Mouse (Mus musculus): ENCODE data around the gene Susd3. TPM values are rescaled to one million over a fixed set of nuclear protein-coding genes. Genes with fewer than 3 reads are reported as not detected.

The Susd3 gene
- polyA plus RNA-seq (2012; rRNA removed): 5.5 and 6.2 TPM in 2 replicates

- no peak for DNase-seq (ENCODE audit: low read depth, low spot score)
- 32% methylated on average over 7 of the region's 8 CpGs for WGBS
Observed at GRCm38 (mm10) chr13:49248467-49248862, at the start of gene Susd3. Gene Susd3 (minus strand): TSS chr13:49248706.

- WGBS: 89% methylated on average over 7 of the region's 7 CpGs
- DNase-seq (ENCODE audit: low read depth, low spot score): no peak
Observed at GRCm38 (mm10) chr13:49296270-49296669, 47.8 kb upstream of the Susd3 start.

DNA sequence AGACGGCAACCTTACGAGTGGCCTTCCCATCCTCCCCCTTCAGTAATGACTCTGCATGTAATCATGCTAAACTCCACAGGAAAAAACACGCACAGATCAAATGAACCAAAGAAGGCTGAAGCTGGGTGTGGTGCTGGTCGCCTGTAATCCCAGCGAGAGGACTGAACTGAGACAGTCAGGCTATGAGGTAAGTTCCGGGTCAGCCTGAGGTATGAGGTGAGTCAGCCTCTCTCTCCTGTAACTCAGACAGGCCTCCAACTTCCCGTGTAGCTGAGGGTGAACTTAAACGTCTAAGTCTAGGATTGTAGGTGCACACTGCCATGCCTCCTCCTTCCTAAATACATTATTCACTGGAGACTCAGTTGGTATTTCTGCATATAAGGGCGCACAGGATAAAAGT lies 45.6 kb upstream of the Susd3 start:
- no peak for DNase-seq (ENCODE audit: low read depth, low spot score)
- WGBS: 52% methylated on average over 9 of the region's 9 CpGs

DNA sequence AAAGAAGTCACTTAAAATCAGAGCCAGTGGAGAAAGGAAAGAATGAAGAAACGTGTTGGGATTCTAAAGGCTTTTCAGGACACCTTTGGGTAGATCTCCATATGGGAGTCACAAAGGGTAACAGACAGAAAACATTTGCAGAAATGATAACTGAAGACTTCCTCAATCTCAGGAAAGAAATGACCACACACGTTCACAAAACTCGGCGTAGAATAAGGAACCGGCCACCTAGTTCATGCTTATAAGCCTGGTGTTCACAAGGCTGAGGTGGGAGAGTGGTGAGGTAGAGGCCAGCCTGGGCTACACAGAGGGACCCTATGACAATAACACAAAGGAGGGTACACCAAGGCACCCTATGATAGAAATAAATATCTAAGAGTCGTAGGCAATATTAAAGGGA lies 43.4 kb upstream of the Susd3 start:
- no peak for DNase-seq (ENCODE audit: low read depth, low spot score)
- WGBS: 85% methylated on average over 6 of the region's 6 CpGs

DNA sequence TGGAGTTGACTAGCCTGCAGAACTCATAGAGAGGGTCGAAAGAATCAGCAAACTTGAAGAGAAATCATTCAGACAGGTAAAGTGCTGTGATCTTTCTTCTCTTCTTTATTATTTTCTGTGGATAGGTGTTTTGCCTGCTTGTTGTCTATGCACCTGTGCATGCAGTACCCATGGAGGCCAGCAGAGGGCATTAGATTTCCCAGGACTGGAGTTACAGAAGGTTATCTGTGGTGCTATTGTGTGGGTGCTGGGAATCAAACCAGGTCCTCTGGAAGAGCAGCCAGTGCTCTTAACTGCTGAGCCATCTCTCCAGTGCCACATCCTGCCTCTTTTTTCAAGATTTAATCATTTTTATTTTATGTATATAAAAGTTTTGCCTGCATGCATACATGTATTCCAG lies 42.9 kb upstream of the Susd3 start:
- no peak for DNase-seq (ENCODE audit: low read depth, low spot score)
- 73% methylated on average over 1 of the region's 1 CpGs for WGBS

DNA sequence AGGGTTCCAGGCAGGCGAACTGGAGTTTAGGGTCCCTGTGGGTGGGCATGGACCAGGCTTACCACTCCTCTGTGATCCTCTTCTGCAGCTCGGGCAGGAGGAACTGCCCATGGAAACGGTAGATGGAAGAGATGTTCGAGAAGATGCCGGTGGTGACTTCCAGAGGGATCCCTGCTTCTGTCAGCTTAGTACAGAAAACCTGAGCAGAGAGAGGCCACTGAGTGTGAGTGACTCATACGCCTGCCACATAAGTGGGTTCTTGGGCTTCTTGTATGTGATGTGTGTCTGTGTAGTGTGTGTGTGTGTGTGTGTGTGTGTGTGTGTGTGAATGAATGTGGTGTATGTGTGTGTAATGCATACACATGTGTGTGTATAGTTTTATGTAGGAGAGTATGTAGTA lies 38.7 kb upstream of the Susd3 start:
- DNase-seq (ENCODE audit: low read depth, low spot score): no peak
- 81% methylated on average over 6 of the region's 6 CpGs for WGBS

DNA sequence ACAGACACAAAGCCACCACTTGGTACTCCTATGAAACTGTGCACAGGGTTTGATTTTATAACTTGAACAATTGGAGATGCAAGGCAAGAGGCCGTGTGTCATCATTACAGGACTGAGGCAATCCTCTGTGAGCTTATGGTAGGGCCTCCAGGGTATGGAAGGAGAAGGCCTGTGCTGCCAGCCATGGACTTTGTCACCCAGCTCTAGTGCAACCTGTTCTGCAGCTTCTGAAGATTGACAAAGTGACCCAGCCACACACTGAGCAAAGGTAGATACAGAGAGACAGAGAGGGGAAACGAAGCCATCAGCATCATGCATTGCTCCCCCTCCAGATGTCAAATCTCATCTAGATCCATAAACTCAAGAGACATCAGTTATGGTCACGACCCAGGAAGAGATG lies 38.2 kb upstream of the Susd3 start:
- DNase-seq (ENCODE audit: low read depth, low spot score): no peak
- WGBS: 35% methylated on average over 3 of the region's 3 CpGs

DNA sequence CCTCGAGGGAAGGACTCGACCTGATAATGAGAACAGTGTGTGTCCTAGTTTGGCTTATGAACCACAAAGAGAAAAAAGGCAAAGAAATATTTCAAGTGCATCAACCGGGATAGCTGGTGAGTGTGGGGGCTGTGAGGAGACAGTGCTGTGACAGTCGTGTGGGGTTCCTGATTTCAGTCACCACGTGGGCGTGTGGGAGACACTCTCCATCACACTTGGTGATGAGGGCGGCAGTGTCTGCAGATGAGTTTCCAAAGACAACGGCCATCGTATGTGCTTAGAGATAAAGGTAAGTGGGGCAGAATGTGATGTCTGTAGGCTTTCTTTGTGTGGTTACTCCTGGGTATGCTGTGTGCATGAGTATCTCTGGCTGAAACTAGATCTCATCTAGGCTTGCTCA lies 35.2 kb upstream of the Susd3 start:
- WGBS: 88% methylated on average over 9 of the region's 9 CpGs
- no peak for DNase-seq (ENCODE audit: low read depth, low spot score)

DNA sequence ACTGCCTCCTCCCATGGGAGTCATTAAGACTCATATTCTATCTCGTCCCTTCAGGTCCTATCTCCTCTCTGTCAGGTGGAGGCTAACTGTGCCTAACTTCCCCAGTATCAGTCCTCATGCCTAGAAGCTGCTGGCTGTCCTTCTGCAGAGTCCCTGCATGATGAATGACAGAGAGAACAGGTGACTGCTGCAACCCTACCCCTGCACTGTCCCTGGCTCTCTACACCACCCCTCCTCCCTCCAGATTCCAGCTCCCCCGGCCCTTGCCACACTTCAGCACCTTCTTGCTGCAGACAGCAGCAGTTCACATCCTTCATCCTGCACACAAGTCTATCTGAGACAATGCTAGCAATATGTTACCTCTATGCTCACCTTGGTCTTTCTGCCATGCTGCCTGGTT lies 33.7 kb upstream of the Susd3 start:
- WGBS: 74% methylated on average over 2 of the region's 2 CpGs

GRCm38 (mm10) chr13:49271831-49272765 lies 23.6 kb upstream of the Susd3 start:
- no peak for DNase-seq (ENCODE audit: low read depth, low spot score)
- 50% methylated on average over 5 of the region's 5 CpGs for WGBS

More for the DNA sequence above, 33.7 kb upstream of the Susd3 start:
- no peak for DNase-seq (ENCODE audit: low read depth, low spot score)

DNA sequence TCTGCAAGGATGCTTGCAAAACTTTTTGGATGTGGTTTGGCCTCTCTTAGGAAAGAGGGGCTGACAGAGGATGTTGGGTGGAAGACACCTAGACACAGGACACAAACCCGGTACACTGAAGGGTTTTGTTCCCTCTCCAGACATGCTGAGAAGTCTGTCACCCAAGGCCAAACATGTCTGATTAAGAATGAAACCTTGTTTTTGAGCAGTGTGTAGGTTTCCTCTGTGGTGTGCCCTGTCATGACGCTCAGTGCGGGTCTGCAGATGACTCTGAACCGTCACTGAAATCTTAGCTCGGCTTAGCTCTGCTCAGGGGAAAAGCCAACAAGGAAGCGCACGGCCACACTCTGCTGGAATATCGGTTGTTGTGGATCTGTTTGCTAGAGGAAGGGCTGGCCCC lies 22.0 kb upstream of the Susd3 start:
- 84% methylated on average over 8 of the region's 8 CpGs for WGBS
- no peak for DNase-seq (ENCODE audit: low read depth, low spot score)

GRCm38 (mm10) chr13:49267645-49268044 lies 19.1 kb upstream of the Susd3 start:
- no peak for DNase-seq (ENCODE audit: low read depth, low spot score)
- 45% methylated on average over 2 of the region's 2 CpGs for WGBS

DNA sequence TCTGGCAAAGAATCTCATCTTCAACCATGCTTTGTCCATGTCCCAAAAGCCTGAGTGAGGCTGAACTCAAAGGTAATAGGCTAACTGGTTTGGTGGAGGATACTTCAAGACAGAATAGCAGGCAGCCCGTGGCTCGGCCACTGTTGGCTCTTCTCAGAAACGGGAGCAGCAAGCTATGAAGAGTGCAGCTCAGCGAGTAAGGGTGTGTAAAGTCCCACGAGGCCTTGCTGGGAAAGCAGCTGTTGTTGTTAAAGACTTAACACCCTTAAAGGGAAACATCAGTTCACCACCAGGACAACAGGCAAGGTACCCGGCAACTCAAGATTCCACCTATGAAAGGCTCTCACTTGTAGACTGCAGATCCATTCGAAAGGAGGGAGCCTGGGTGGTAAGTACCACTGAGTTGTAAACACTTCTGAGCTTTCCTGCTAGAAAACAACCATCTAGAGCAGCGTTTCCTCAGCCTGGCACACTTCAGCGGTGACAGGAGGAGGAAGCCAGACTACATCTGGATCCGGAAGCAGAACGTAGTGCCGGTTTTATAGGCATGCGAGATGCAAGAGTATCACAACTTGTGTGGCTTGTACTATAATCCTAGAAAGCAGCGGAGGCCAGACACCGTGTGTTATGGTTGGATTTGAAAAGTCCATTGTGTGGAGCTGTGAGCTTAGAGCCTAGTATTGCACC lies 11.7 kb upstream of the Susd3 start:
- no peak for DNase-seq (ENCODE audit: low read depth, low spot score)
- 54% methylated on average over 15 of the region's 15 CpGs for WGBS

GRCm38 (mm10) chr13:49257819-49258313 lies 9.4 kb upstream of the Susd3 start:
- 68% methylated on average over 3 of the region's 3 CpGs for WGBS
- DNase-seq (ENCODE audit: low read depth, low spot score): no peak

GRCm38 (mm10) chr13:49252746-49253145 lies 4.2 kb upstream of the Susd3 start:
- WGBS: 83% methylated on average over 13 of the region's 13 CpGs

DNA sequence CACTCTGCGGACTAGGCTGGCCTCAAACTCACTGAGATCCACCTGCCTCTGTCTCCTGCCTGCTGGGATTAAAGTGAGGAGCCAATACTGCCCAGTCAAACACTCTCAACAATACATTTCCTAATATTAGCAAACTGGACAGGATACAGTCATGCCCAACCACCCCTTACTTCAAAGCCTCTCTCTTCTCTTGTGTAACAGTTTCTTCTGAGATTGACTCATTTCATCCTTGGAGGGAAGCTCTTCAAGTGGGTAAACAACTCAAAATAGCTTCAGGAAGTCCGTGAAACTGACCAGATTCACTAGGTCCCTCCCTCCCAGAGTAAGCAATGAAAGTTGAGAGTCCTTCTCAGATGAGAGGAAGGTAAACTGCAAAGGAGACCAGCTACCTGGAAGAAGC lies 3.6 kb upstream of the Susd3 start:
- DNase-seq (ENCODE audit: low read depth, low spot score): no peak
- WGBS: 51% methylated on average over 2 of the region's 2 CpGs

More at GRCm38 (mm10) chr13:49252746-49253145, 4.2 kb upstream of the Susd3 start:
- no peak for DNase-seq (ENCODE audit: low read depth, low spot score)

GRCm38 (mm10) chr13:49250716-49251517 lies 2.4 kb upstream of the Susd3 start:
- DNase-seq (ENCODE audit: low read depth, low spot score): no peak
- WGBS: 73% methylated on average over 4 of the region's 4 CpGs

GRCm38 (mm10) chr13:49249634-49250033 lies 1.1 kb upstream of the Susd3 start:
- WGBS: 46% methylated on average over 2 of the region's 2 CpGs
- no peak for DNase-seq (ENCODE audit: low read depth, low spot score)

GRCm38 (mm10) chr13:49248923-49249322 lies 417 bp upstream of the Susd3 start:
- no peak for DNase-seq (ENCODE audit: low read depth, low spot score)
- 46% methylated on average over 3 of the region's 3 CpGs for WGBS

Measured in large intestine, adult 2 months (tissue).